Mouse (Mus musculus) frontal cortex, postnatal 10 days (tissue): ENCODE results near the gene Foxd2.

Source experiments
- DNase-seq, 2 experiments: peaks; one replicate each; pipeline ENCODE4 v3.0.0; 2022; ENCODE audit warnings: low spot score in 2 of 2, mixed read lengths in 1 of 2

The Foxd2 gene

DNA sequence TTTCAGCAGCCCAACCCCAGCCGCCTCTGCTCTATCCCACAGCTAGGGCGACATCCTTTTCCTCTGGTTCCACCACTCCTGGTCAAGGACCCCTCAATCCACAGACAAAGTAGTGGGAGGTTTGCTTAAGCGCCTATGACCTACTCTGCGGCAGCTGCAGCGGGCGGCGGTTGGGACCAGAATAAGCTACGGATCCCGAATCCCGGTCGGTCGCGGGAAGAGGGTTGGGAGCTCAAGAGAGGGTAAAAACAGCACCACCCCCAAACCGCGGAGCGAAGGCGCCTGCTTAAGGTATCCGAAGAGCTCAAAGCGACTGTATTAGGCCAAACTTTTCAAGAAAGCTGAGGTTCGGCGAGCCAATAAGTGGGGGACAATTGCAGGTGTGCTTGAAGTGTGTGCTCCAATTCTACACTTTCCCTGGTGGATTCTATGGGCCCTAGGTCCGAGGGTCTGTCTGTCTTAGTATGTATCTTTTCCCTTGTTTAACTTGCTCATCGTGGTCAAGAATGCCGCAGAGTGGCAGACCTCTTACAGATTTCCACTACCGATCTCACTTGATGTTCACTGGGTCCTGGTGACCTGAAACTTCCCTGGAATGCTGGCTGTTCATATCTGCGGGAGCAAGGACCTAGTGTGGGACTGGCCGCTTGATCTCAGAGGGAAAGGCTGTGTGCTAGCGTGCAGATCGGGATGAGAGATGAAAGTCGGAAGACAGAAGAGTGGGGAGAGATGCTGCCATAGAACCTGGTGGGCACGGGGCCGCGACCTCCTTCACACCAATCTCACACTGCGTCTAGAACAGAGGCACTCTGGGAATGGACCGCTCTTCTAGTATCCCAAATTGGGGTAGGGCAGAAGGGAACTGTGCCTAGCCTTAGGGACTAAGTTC, 4.3 kb upstream of the Foxd2 start:
- no peak for DNase-seq

GRCm38 (mm10) chr4:114909602-114910484, 1.2 kb upstream of the Foxd2 start:
- DNase-seq = no peak

DNA sequence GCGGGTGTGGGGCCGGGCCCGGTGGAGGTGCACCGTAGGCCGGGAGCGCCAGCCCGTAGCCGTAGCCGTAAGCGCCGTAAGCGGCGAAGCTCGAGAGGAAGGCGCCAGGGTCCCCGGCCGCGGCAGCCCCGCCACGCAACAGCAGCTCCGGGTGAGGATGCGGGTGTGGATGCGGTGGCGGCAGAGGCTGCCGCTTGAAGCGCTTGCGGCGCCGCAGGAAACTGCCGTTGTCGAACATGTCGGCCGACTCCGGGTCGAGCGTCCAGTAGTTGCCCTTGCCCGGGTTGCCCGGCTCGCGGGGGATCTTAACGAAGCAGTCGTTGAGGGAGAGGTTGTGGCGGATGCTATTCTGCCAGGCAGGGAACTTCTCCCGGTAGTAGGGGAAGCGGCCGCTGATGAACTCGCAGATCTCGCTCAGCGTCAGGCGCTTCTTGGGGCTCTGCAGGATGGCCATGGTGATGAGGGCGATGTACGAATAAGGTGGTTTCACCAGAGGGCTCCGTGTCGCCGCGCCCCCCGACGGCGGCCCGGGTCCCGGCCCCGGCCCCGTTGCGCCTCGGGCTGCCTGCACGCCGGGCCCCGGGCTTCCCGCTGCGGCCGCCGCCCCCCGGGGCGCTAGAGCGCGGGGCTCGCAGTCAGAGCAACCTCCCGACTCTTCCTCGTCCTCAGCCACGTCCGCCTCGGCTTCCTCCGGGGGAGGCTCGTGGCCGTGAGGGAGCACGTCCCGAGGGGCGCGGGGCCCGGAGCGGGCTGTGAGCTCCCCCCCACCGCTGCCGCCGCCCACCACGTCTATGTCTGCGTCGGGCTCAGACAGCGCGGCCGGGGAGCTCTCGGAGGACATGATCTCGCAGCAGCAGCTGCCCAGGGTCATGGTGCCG, 483 bp downstream of the Foxd2 start:
- peak in 1 of 2 experiments; percentile 18 for DNase-seq

DNA sequence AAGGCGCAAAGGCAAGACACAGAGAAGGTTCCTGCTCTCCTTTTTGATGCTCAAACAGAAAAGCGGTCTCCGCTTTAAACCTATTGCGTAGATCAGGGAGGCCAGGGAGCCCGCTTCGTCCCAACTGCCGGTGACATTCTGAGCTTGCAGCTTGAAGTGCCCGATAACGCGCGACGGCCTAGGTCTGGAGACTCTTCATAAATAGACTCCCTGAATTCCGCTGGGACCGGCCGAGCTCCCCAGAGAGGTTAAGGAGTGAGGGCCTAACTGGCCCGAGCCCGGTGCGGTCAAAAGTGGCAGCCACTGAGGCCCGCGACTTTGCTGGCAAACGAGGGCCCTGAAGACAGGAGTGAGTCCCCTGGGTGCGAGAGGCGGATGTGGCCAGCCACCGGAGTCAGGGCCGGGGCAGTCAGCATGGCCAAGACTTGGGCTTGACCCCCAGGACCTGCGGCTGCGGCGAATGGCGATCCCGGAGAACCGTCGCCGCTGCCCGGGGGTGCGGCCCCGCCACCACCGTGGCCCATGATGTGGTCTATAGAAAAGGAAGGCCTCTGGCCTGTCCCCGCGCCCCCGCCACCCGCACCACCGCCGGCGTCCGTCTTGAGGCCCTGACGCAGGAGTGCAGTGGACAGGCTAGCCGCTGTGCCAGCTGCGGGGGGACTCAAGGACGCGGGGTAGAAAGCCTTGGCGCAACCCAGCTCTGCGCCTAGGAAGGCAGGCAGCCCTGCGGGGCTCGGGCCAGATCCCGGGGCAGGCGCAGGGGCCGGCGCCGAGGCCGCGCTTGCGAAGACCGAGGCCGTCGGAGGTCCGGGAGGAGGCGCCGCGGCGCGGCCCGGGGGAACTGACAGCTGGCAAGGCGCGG, 1.4 kb downstream of the Foxd2 start:
- DNase-seq = no peak

- no peak for DNase-seq
These were observed 2.5 kb downstream of the Foxd2 start for GRCm38 (mm10) chr4:114905969-114906680.

- DNase-seq = no peak
These were observed 3.2 kb downstream of the Foxd2 start for GRCm38 (mm10) chr4:114905501-114905900.

GRCm38 (mm10) chr4:114903422-114903782, 5.3 kb downstream of the Foxd2 start:
- no peak for DNase-seq

DNA sequence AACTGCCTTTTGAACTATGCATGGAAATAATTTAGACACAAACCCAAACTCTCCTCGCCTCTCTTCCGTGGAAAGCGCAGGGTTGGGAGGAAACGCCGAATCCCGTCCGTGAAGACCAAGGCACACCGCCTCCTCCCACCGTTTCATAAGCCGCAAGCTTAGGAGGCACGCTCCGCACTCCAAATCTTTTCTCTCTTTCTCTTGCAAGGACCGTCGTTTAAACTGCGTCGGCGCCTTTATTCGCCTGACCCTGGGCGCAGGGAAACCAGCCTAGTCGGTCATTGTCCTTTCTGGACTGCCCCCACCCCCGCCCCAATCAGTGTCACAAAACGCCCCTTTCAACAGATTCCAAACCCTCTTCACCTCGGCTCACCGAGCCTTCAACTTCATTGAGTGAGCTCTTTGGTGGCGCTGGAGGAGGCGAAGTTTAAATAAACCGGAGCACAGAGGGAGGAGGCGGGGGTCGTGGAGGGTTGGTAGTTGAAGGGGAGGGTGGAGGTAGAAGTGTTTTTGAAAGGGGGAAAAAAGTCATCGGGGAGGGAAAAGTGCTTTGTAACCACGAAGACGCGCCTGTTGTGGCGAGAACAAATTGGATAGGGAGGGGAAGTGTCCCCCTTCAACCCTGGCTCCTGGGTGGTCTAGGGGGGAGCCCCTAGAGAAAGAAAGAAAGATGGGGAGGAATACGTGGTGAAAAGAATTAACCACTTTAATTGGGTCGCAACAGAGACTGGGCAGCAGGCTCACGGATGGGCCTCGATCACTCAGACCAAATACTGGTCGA, 5.8 kb downstream of the Foxd2 start:
- no peak for DNase-seq

GRCm38 (mm10) chr4:114901643-114902351, 6.9 kb downstream of the Foxd2 start:
- no peak for DNase-seq

- DNase-seq = no peak
These were observed 7.6 kb downstream of the Foxd2 start for GRCm38 (mm10) chr4:114900866-114901642.

DNA sequence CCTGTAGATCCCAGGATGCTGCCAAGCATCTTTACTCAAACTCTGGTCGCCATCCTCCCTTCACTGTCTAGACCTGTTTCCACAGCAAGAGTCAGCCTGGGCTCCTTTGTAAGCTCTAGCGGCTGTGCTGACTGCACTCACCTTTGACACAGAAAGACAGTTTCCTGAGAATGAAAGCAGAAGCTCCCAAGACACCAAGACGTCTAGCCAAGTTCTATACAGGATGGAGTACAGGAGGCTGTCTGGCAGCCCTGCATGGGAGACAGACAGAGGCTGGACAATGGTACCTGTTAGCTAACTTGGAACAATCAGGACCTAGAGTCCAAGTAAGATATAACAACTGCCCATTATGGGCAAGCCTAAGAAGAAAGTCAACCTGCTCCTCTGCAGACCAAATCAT, 8.8 kb downstream of the Foxd2 start:
- no peak for DNase-seq

- no peak for DNase-seq
These were observed 10.8 kb downstream of the Foxd2 start for GRCm38 (mm10) chr4:114897853-114898252.

DNA sequence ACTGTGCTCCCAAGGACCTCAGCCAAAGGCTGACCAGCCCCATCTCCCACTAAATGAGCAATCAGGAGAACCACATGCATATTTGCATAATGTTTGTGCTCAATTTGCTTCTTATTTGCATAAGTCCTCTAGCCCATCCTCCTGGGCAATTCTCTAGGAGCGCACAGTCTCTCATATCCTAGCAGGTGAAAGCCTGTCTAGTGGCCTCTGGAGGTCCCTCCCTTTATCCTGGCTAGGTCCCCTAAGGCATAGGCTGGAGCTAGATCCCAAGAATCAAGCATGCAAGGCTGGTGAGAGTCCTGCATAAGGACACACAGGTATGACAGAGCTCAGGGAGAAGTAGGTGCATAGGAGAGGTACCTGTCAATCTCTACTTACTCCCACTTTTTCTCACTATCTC, 26.4 kb downstream of the Foxd2 start:
- DNase-seq = no peak

- no peak for DNase-seq
These were observed 32.2 kb downstream of the Foxd2 start for GRCm38 (mm10) chr4:114876441-114876972.

DNA sequence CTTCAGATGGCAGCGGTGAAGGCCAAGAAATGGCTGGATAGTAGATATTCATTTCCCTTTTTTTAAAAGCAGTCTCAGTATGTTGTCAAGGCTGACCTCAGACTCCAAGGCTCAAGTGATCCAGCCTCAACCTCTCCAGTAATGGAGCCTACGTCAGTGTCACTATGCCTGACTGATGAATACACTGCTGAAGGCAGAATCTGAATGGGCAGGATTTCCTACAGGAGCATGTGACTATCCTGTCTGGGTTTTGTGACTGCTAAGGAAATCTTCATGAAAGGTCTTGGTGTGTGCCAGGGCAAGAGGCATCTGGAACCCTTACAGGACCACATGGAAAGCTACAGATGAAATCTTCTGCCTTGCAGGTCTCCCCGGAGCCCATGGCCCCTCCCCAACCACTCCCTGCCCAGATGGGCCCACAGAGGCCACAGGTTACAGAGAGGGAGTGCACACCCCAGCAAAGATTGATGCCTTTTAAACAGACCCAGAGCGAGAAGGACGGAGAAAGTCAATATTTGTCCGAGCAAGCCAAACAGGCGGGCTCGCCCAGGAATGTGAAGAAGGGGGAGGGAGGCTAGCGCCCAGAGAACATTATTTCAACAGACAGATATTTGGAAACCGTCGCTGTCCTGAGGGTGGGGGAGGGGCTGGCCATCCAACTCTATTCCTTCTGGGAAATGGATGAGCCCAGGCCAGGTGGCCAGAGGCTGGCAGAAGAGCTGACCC, 38.7 kb downstream of the Foxd2 start:
- DNase-seq = no peak

DNA sequence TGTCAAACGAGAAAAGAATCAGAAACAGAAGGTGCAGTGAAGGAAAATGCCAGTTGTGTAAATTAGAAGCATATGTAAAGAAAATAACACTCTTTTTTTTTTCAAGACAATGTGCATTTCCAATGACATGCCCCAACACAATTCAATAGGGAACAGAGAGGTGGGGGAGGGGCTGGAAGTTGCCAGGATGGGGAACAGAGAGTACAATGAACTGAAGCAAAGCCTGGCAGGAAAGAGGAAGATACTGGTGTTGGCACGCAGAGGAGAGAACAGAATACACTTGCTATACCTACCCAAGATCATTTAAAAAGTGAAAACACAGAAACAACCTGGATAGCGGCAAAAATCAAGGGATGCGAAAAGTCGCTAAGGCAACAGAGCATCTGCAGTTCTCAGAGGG, 45.5 kb downstream of the Foxd2 start:
- DNase-seq = no peak

GRCm38 (mm10) chr4:114858426-114858825, 50.2 kb downstream of the Foxd2 start:
- DNase-seq = no peak
